Mouse (Mus musculus) heart, adult 9 months (tissue): ENCODE results near the gene Suz12.
"Not testable (repeated sequence)": the region's sequence is repeated elsewhere in the genome, so short reads cannot be mapped to it uniquely, and the experiment has no call there.

Experiments
- DNase-seq, 2 experiments: peaks; one replicate each; pipeline ENCODE4 v3.0.0; 2022; ENCODE audit warnings: low spot score in 2 of 2

Gene Suz12

GRCm38 (mm10) chr11:79992592-79993355 lies at the start of gene Suz12:
Gene Suz12 (plus strand): TSS chr11:79993106.
- peak; percentile 93 to 95 for DNase-seq

DNA sequence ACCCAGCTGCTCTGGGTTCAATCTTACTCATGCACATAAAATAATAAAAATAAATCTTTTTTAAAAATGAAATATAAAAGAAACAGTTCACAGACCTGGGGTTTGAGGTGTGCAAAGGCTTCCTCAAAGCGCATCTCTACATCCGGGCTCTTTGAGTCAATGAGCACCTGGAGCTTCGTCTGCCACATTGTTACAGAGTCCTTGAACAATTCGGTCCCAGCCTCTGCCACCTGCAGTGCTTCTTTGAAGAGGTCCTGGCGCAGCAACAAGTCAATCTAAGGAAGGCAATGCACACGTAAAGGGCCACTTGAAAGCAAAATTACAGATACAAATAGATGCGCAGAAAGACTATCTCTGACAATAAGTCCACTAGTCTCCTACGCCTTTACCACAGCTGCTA lies 49.8 kb upstream of the Suz12 start:
- no peak for DNase-seq

GRCm38 (mm10) chr11:79943601-79944000 lies 49.3 kb upstream of the Suz12 start:
- DNase-seq, result no peak

DNA sequence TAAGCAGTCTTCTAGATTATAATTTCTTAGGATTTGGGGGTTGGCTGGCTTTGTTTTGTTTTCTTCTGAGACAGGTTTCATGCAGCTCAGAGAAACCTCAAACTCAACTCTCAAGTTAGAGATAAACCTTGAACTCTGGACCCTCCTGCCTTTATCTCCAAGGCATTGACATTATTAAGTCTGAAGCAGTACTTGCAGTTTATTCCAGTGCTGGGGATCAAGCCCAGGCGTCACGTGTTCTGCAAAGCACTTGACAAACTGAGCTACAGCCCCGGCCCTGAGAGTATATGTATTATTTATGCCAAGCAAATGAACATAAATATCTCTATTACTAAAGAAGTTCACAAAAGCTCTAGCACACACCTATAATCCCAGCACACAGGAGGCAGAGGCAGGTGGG lies 45.6 kb upstream of the Suz12 start:
- DNase-seq, result no peak

GRCm38 (mm10) chr11:79961346-79962124 lies 31.4 kb upstream of the Suz12 start:
- no peak for DNase-seq

- DNase-seq, result peak; percentile 93 to 98
Measured at GRCm38 (mm10) chr11:79962125-79962876, 30.6 kb upstream of the Suz12 start, which contains the start of gene Utp6. Gene Utp6 (minus strand): TSS chr11:79962390.

- no peak for DNase-seq
Measured at GRCm38 (mm10) chr11:79962877-79963183, 30.1 kb upstream of the Suz12 start.

GRCm38 (mm10) chr11:79963212-79963974 lies 29.5 kb upstream of the Suz12 start:
- DNase-seq, result no peak

DNA sequence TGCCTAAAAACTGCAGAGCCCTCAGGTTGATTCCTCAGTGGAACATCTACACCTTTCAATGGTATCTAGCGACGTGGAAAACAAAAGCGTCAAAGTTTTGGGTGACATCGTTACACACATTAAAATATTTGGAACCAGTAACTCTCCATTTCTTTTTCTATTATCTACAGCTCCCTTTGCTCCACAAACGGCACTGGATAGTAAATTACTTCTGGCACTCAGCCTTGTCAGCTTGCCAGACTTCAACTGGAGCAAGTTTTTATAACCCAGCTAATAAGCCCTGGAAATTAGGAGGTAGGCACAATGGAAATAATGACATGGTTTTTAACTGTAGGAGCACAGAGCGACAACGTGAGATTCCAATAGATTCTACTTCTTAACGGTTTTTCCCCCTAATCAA lies 27.0 kb upstream of the Suz12 start:
- DNase-seq, result no peak

GRCm38 (mm10) chr11:79967752-79968151 lies 25.2 kb upstream of the Suz12 start:
- no peak for DNase-seq

DNA sequence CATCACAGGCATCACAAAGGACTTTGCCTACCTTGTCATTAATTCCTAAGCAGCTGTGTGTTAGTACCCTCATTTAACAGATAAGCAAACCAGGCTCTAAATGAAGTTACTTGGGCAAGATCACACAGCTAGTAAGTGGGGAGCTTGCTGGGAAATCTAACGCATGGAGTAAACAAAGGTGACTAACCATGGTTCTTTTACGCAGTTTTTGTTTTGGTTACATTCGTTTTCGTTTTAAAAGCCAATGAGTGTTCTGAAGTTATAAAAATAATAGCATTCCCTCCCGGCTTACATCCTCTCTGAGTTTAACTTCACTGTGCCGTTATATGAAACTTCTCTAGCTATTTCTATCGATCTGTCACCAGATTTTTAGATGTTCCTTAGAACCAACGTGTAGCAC lies 19.8 kb upstream of the Suz12 start:
- no peak for DNase-seq

DNA sequence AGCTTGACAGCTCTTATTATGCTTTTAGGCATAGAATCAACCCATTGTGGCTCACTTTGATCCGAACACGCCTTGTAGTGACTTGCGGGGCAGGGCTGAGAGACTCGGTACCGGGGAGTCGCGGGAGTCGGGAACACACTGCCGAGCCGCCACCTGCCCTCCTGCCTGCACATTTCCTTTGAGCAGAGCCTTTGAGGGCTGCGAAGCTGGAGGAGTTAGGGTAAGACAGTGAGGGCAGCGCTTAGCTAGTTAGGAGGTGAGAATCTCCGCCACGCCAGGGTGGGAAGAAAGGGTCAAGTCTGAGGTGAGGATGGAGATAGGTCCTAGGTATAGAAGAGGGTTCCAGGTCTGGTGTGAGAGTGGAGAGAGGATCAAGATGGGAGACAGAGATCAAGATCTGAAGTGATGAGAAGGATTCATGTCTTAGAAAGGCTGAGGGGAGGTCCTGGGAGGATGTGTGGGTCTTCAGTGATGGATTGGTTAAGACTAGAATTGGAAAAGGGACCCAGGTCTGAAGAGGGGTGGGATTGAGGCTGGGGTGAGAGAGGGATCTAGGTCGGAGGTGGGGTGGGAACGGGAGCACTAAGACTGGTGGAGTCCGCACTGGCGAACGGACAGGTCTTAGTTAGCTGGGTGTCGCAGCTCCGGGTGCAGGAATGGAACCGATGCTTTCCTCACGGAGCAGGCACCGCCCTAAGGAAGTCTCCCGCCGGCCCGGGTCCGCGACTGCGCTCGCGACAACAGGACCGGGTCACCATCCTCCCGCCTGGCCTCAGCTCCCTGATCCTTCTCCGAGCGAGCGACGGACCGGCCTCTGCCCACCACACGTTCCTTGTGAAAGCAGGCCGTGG lies 19.1 kb upstream of the Suz12 start:
- no peak for DNase-seq

GRCm38 (mm10) chr11:79975377-79975776 lies 17.5 kb upstream of the Suz12 start:
- DNase-seq, result no peak

GRCm38 (mm10) chr11:79976222-79976621 lies 16.7 kb upstream of the Suz12 start:
- no peak for DNase-seq

DNA sequence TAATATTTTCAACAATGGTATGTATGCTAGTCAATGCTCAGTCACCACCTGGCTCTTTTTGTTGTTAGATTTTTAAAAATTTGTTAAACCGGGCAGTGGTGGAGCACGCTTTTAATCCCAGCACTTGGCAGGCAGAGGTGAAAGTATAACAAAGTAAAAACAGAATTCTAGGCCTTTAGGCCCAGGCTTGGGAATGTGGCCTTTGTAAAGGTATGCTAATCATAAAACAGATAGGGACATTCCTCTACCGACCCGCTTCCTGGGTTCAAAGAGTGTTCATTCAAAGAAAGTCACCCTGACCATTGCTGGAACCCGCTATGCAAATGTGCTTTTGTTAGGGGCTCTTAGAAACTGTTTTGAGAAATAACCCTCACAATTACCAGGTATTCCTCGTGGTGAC lies 16.3 kb upstream of the Suz12 start:
- DNase-seq, result not testable (repeated sequence)

- DNase-seq, result not testable (repeated sequence)
Measured at GRCm38 (mm10) chr11:79977061-79977460, 15.8 kb upstream of the Suz12 start.

GRCm38 (mm10) chr11:79977747-79978146 lies 15.2 kb upstream of the Suz12 start:
- not testable (repeated sequence) for DNase-seq

- DNase-seq, result no peak
Measured at GRCm38 (mm10) chr11:79986886-79987285, 6.0 kb upstream of the Suz12 start.

DNA sequence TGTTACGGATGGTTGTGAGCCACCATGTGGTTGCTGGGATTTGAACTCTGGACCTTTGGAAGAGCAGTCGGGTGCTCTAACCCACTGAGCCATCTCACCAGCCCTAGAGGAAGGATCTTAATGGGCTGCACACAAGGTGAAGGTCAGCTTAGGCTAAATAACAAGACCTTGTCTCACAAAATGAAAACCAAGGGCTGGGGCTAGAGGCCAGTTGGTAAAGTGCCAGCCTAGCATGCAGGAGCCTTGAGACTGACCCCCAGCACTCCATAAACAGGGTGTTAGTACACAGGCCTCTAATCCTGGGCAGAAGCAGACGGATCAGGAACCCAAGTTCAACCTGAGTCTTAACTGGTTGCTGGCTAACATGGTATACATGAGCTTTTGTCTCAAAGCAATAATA lies 5.0 kb upstream of the Suz12 start:
- DNase-seq, result no peak

DNA sequence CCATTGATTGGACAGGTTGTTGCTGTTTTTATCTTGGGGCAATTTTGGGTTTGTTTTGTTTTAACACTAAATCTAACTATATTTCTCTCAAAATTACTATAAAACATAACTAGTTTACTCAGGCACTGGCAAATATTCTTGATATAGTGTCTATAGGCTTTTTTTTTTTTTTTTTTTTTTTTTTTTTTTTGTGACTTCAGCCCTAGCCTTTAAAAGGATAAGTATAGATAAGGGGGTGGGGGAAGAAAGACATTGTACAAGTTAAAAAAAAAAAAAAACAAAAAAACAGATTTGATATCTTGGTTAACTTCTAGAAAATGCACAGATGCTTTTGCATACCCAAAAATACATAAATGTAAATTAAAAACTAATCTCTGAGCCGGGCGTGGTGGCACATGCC lies 2.8 kb upstream of the Suz12 start:
- DNase-seq, result no peak

DNA sequence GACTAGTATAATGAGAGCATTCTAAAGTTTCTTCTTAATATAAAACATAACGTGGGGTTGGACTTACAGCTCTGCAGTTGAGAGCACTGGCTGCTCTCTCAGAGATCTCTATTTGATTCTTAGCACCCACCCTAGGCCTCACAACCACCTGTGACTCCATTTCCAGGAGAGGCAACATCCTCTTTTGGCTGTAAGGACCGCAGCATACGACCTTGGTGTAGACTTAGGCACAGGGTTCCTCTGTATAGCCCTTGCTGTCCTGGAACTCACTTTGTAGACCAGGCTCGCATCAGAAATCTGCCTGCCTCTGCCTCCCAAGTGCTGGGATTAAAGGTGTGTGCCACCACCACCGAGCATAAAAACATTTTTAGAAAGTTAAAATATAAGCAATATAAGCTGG lies 1.3 kb upstream of the Suz12 start:
- DNase-seq, result no peak
